Mouse (Mus musculus) macrophage (primary cell): ENCODE results near the gene Gm9817. TPM values are rescaled to one million over a fixed set of nuclear protein-coding genes. Genes with fewer than 3 reads are reported as not detected.

ENCODE experiments used
- H3K27ac ChIP-seq: fragments of 350-480 bp; formaldehyde crosslinking; 2 replicates; pipeline ENCODE4 v1.9.0; 2021
- H3K36me3 ChIP-seq: fragments of 350-480 bp; formaldehyde crosslinking; 2 replicates; pipeline ENCODE4 v1.9.0; 2021; ENCODE audit errors: inconsistent target
- H3K4me3 ChIP-seq: fragments of 350-480 bp; formaldehyde crosslinking; 2 replicates; pipeline ENCODE4 v1.9.0; 2021; ENCODE audit errors: inconsistent target
- H3K79me2 ChIP-seq: fragments of 350-480 bp; formaldehyde crosslinking; 2 replicates; pipeline ENCODE4 v1.9.0; 2021; ENCODE audit errors: inconsistent target
- WGBS: methylation state at CpG from one replicate; pipeline ENCODE4 v1.1.7; 2026; ENCODE audit warnings: inconsistent platforms; ENCODE audit not compliant: missing documents; 5-methylcytosine and 5-hydroxymethylcytosine counted together
- polyA plus RNA-seq: library from polyadenylated mRNA; stranded (reverse); fragments of 250-400 nt; gene quantifications from 3 replicates; pipeline ENCODE4 v1.2.4, GENCODE M21; 2018; ENCODE audit warnings: inconsistent platforms

The Gm9817 gene
- polyA plus RNA-seq, 1 experiment from 2014 or later, result 0.07 TPM

DNA sequence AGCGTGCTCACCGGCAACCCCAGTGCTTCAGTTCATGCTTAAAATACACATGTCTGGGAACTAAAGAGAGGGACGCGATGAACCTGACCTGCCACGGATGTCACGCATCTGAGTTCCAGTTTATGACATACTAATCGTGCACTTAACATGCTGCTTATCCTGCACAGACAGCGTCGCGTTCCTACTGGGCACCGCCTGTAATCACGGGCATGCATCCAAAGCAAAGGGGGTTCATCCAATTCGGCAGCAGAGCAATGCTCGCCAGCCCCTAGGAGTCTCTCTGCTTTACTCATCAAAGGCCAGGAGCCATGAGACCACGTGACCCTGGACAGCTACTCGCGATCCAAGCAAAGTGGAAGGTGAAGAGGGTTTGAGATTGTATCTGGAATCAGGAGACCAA lies 19.3 kb upstream of the Gm9817 start:
- WGBS, result 94% methylated on average over 17 of the region's 17 CpGs
- no peak overlapping the region for H3K27ac ChIP-seq
- H3K79me2 ChIP-seq, result no peaks in the 10 kb centered on the region
- H3K36me3 ChIP-seq, result no peaks in the 10 kb centered on the region
- no peak overlapping the region for H3K4me3 ChIP-seq

DNA sequence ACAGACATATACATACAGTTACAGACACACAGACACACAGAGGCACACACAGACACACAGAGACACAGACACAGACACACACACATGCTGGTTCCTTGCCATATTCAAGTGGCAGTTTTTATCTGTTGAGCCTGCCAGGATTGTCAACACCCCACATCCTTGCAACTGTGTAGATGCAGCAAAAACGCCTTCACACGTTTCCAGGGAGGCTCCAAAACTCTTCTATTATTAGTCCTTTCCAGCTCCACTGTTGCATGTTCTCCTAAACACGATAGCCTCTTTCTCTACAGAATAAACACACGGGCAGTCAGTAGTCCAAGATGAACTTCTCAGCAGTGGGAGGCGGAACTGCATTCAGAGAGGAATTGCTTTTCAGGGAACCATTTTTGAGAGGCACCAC lies 15.3 kb upstream of the Gm9817 start:
- 95% methylated on average over 5 of the region's 5 CpGs for WGBS
- H3K36me3 ChIP-seq, result no peaks in the 10 kb centered on the region
- no peak overlapping the region for H3K4me3 ChIP-seq
- H3K79me2 ChIP-seq, result no peaks in the 10 kb centered on the region
- no peak overlapping the region for H3K27ac ChIP-seq

DNA sequence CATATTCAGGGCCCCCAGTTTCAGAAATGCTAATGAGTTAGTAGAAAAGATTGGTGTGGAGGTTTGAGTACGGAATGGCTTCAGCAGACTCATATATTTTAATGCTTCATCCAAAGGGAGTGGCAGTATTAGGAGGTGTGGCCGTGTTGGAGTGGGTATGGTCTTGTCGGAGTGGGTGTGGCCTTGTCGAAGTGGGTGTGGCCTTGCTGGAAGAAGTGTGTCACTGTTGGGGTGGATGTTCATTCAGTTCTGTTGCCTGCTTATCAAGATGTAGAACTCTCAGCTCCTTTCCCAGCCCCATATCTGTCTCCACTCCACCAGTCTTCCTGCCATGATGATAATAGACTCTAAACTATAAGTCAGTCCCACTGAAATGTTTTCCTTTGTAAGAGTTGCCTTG lies 13.5 kb upstream of the Gm9817 start:
- WGBS, result 95% methylated on average over 4 of the region's 4 CpGs
- no peak overlapping the region for H3K4me3 ChIP-seq
- no peaks in the 10 kb centered on the region for H3K79me2 ChIP-seq
- H3K36me3 ChIP-seq, result no peaks in the 10 kb centered on the region
- H3K27ac ChIP-seq, result no peak overlapping the region

DNA sequence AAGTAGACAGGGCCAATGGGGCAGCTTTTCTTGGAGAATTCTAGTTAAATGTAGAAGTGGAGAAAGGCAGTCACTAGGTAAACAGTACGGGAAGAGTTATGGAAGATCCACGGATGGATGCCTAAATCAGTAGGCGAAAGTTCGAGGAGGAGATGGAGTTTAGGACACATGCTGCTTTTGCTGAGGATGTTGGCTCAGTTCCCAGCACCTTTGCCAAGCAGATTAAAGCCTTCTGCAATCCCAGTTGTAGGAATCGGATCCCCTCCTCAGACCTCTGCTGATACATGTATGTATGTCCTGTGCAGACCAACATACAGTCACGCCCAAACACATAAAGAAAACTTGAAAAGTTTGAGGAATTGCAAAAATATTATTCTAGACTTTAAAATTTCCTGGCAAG lies 8.1 kb upstream of the Gm9817 start:
- Histone ChIP-seq H3K4me3 (no peak overlapping the region), H3K27ac (no peak overlapping the region), H3K36me3 (no peaks in the 10 kb centered on the region), H3K79me2 (no peaks in the 10 kb centered on the region)
- 96% methylated on average over 6 of the region's 6 CpGs for WGBS

DNA sequence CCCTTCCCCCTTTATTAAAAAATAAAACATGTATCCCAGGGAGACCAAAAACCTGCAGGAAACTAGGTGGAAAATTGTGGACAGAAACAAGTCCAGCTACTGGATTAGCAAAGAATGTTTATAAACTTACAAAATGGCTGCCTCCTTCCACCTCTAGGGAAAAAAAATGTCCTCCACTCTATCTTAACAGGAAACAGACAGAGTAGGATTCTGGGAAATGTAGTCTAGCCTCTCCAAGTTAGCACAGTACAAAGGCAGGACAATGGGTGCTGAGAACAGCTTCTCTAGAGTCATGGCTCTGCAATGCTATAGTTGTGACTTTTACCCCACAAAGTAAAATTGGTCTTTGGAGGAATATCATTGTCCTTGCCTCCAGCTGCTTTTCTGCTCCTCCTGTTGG lies 3.5 kb upstream of the Gm9817 start:
- no peak overlapping the region for H3K27ac ChIP-seq
- no peak overlapping the region for H3K4me3 ChIP-seq
- H3K36me3 ChIP-seq, result no peaks in the 10 kb centered on the region
- no peaks in the 10 kb centered on the region for H3K79me2 ChIP-seq

DNA sequence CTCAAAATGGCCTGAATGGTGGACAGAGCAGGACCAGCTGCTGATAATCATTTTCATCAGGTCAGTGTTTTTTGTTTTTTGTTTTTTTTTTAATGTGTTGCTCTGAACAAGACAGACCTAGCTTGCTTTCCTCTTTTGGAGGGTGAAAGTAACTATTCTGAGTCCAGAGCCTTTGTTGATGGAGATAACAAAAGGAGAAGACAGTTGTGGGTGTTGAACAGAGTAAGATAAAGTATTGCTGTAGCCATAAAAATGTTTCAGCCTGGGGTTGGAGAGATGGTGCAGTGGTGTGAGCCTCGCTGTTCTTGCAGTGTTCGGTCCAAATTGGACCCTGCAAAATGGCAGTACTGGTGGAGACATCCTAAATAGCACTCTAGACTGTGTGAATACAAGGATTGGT lies 2.8 kb upstream of the Gm9817 start:
- 93% methylated on average over 2 of the region's 2 CpGs for WGBS
- Histone ChIP-seq H3K36me3 (no peaks in the 10 kb centered on the region), H3K4me3 (no peak overlapping the region), H3K27ac (no peak overlapping the region), H3K79me2 (no peaks in the 10 kb centered on the region)

DNA sequence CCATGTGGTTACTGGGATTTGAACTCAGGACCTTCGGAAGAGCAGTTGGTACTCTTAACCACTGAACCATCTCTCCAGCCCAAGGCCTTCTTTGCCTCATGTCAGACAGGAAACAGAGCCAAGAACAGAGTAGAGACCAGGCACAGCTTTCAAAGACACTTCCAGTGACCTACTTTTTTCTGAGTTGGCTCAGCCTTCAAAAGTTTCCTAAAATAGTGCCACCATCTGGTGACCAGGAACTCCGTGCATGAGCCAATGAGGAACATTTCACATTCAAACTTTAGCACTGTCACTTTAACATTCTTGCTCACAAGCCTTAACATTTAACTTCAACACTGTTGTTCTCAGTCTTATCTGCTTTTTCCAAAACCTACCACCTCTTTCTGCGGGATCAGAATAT lies 2.3 kb downstream of the Gm9817 start:
- Histone ChIP-seq H3K79me2 (no peaks in the 10 kb centered on the region), H3K36me3 (no peaks in the 10 kb centered on the region), H3K4me3 (no peak overlapping the region), H3K27ac (no peak overlapping the region)
- WGBS, result 93% methylated on average over 3 of the region's 3 CpGs

DNA sequence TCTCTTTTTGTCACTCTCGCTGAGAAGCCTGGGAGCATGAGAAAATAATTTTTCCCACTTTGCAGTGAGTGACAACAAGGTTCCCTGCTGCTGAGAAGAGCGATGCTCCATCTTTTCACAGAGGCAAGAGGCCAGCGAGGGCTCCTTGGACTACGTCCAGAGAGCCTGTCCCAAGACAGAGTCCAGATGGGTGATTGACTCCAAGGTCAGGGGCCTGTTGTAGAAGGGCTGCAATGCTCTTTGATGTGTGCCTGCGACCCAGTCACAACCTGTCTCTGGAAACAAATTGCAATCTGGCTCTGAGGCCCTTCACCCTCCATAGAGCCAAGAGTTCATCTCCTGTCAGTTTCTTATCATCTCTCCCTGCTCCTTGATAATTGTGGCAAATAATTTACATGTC lies 5.2 kb downstream of the Gm9817 start:
- Histone ChIP-seq H3K36me3 (no peaks in the 10 kb centered on the region), H3K27ac (no peak overlapping the region), H3K79me2 (no peaks in the 10 kb centered on the region), H3K4me3 (no peak overlapping the region)
- 94% methylated on average over 5 of the region's 5 CpGs for WGBS

DNA sequence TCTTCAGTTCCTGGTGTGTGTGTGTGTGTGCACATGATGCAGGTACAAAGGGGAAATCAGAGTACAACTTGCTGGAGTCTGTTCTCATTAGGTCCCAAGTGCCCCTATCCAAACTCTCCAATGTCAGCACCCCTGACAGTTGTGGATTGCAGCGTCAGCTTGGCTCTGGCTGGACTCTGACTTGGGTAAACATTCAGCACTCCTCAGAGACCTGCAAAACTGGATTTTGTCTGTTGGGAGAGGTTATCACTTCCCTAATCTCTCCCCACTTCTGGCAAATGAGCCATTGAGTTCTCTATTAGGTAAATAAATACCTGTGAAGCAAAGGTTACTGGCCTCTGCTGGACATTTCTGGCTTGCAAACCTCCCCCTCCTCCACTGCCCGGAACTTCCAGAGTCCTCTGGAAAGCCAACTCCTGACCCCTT lies 10.3 kb downstream of the Gm9817 start:
- Histone ChIP-seq H3K27ac (peak overlapping the region; percentile 12; the same call in 1 of the 2 replicates), H3K79me2 (no peaks in the 10 kb centered on the region), H3K36me3 (no peaks in the 10 kb centered on the region), H3K4me3 (no peak overlapping the region)
- 47% methylated on average over 2 of the region's 2 CpGs for WGBS

DNA sequence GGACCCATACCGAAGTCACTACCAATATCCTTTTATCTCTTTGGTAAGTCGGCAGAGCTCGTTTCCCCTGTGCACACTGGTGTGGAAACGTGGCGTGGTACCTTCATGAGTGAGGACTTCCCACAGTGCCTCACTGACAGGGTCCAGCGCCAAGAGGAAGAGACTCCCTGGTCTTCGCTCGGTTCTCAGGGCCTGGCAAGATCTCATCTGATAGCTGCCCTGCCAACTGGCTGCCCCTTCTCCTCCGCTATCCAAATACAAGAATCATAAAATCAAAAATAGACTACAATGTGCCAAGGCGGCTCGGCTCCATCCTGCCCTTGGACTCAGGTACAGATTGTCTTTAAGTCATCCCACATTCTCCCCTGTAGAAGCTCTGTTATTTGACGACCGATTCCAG lies 11.4 kb downstream of the Gm9817 start:
- Histone ChIP-seq H3K36me3 (no peaks in the 10 kb centered on the region), H3K4me3 (no peak overlapping the region), H3K79me2 (no peaks in the 10 kb centered on the region), H3K27ac (no peak overlapping the region)
- 90% methylated on average over 13 of the region's 13 CpGs for WGBS

DNA sequence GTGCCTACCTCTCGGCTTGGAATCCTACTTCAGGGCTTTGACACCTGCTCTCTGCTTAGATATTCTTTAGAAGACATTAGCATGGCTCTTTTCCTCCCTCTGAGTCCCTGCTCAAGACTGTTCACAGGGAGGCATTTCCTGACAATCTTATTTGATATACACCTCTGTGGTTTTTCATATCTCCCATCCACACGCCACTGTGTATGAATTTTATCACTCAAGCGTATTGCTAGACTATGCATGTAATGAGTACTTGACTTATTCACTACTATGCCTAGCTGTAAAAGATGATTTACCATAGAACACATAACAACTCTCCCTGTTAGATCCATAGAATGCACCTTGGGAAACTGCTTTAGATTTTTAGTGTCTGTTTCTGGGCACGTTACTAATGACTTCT lies 14.3 kb downstream of the Gm9817 start:
- no peak overlapping the region for H3K4me3 ChIP-seq
- no peaks in the 10 kb centered on the region for H3K79me2 ChIP-seq
- 98% methylated on average over 4 of the region's 4 CpGs for WGBS
- H3K36me3 ChIP-seq, result no peaks in the 10 kb centered on the region
- no peak overlapping the region for H3K27ac ChIP-seq

DNA sequence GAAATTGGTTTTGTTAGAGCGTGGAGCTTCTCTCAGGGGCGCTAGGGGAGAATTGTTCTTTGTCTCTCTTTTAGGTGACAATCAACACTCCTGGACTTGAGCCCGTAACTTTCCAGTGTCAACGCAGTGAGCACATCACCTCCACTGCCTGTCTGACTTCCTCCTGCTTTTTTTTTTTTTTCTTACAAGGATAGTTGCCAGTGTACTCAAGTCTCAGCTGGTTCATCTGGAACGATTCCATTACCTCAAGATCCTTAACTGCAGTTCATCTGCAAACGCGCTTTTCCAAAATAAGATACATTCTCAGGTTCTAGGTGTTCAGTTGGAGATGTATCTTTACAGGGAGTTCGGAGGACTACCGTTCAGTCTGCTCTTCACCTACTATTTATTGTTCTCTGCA lies 16.5 kb downstream of the Gm9817 start:
- no peaks in the 10 kb centered on the region for H3K79me2 ChIP-seq
- no peaks in the 10 kb centered on the region for H3K36me3 ChIP-seq
- 76% methylated on average over 9 of the region's 9 CpGs for WGBS
- H3K4me3 ChIP-seq, result no peak overlapping the region
- H3K27ac ChIP-seq, result no peak overlapping the region

DNA sequence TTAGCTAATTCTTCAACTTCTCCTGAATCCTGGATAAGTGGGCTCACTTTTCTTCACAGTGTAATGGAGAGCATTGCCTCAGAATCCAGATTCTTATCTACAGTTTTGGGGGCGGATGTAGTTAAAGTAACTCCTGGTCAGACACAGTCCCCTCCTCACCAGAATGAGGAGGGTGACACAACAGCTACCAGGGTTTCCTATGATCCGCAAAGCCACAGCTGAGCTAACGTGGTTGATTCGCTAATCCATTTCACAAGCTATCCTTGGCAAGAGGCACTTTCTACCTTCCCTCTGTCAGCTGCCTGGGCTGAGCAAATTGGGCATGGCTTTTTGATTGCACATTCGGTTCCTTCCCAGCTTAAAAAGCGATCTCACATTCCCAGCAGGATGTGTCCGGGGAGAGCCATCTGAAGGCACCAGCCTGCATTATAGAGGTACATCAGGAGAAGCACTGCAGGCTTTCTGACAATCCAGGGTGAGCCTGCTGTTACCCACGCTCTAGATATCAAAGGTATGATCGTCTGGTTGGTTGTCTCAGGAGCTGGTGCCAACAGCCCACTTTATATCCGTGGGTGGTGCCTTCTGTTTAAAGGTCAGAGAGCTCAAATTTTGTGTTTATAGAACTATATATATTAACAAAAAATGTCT lies 21.2 kb downstream of the Gm9817 start:
- Histone ChIP-seq H3K79me2 (no peaks in the 10 kb centered on the region), H3K4me3 (no peak overlapping the region), H3K27ac (no peak overlapping the region), H3K36me3 (no peaks in the 10 kb centered on the region)
- WGBS, result 71% methylated on average over 10 of the region's 10 CpGs

DNA sequence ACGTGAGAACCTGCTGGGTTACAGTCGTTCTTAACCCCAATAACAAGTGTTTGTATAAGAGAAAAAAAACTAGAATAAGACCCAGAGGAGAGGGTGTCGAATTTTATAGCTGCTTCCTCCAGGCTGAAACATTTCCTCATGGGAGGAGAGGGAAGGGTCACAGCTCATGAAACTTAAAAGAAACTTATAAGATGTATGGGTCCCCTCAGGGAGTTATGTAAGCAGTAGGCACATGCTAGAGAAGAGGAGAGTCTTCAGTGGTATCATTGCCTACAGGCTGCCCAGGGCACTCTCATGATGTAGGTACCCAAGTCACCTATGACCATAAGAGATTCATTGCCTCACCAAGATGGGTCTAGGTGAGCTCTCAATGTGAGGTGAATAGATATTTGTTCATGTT lies 28.0 kb downstream of the Gm9817 start:
- 93% methylated on average over 3 of the region's 3 CpGs for whole genome bisulfite sequencing
- H3K27ac ChIP-seq, result no peak overlapping the region

DNA sequence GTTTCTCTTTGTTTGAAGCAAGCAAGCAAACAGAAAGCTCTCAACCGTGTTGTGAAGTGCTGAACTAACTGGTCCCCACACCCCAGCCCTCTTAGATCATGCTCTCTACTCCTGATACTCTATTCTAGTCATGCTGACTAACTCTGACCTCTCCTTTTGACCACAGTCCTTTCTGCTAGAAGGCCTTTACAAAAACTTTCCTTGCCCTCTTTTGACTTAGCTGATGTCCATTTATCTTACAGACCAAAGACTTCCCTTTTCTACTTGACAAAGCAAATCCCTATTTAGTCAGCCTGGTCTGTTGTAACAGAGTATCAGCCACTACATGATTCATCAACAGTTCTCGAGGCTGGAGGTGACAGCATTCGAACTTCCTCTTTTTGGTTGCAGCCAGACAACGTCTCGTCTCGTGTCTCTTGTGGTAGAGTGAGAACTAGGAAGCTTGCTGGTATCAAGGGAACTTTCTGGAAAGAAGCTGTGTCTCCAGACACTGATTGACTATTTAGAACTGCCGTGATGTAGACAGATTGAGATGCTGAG lies 30.4 kb downstream of the Gm9817 start:
- Histone ChIP-seq H3K27ac (peak overlapping the region; percentile 99), H3K4me3 (no peak overlapping the region), H3K79me2 (no peaks in the 10 kb centered on the region), H3K36me3 (no peaks in the 10 kb centered on the region)
- under 1% methylated on average over 7 of the region's 7 CpGs for WGBS

More for the DNA sequence above, 28.0 kb downstream of the Gm9817 start:
- Histone ChIP-seq H3K4me3 (no peak overlapping the region), H3K79me2 (no peaks in the 10 kb centered on the region), H3K36me3 (no peaks in the 10 kb centered on the region)

DNA sequence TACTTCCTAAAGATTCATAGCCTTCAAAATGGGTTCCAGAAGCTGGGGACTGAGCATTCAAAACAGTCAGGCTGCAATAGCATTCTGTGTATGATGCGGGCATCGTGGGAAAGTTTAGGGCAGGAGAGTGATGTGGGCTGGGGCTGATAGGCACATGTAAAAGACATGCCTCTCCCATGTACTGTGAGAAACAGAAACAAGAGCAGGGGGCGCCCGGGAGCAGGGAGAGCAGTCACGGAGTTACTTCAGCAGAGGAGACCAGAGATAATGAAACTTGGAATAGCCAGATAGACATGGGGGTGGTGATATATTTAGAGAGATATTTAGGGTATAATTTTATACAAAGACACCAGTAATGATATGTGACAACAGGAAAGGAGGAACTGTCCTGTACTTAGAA lies 39.9 kb downstream of the Gm9817 start:
- 93% methylated on average over 5 of the region's 5 CpGs for WGBS
- H3K79me2 ChIP-seq, result no peaks in the 10 kb centered on the region
- H3K4me3 ChIP-seq, result no peak overlapping the region
- no peak overlapping the region for H3K27ac ChIP-seq
- no peaks in the 10 kb centered on the region for H3K36me3 ChIP-seq
